In genomic region chr11:96941989-96942590, GRCm38 (mm10) we compare ENCODE assay signal across 21 mouse cellular contexts. TPM values are rescaled to one million over a fixed set of nuclear protein-coding genes. Genes with fewer than 3 reads are reported as not detected.
DNase-seq lines count a peak whose midpoint lies in the region; ATAC-seq and TF ChIP-seq lines count a peak whose summit lies in the region.
"Had no signal": no experiment of that assay in that cellular context is flagged by ENCODE, and none has a peak within 500 bp of the region (broad histone marks: within the 10 kb centered on the region; RNA-seq: fewer than 3 reads in every experiment).

No protein-coding gene starts in this region.

- TF ChIP-seq POLR2A in MEL (IDR thresholded peaks at IDR 0.05; ENCODE audit: control insufficient read depth in 1 of 2, insufficient read depth in 1 of 2, low read depth in 1 of 2, low read length in 2 of 2, poor library complexity in 1 of 2) = no peak

- no peak overlapping the region; the same call in 1 of the 2 replicates for H3K4me3 ChIP-seq in heart, embryonic 10.5 days
- H3K4me3 ChIP-seq in MEL (ENCODE audit: control insufficient read depth in 1 of 2, insufficient read depth in 1 of 2, low read depth in 2 of 2, low read length in 2 of 2) = no peak overlapping the region
- H3K4me3 ChIP-seq in intestine, embryonic 16.5 days (ENCODE audit: low read length) = peak overlapping the region; percentile 62; the same call in 1 of the 2 replicates
- peak overlapping the region; percentile 80 for H3K4me3 ChIP-seq in liver, embryonic 16.5 days (ENCODE audit: low read depth, low read length)

- peak; percentile 89 for DNase-seq in heart, embryonic 10.5 days (ENCODE audit: low spot score)
- no peak for DNase-seq in heart, postnatal 10 days
- DNase-seq in MEL (ENCODE audit: low read depth, low spot score) = peak; percentile 77
- DNase-seq in cerebellum, postnatal 36 days = no peak
- DNase-seq in urinary bladder, postnatal 25 days (ENCODE audit: low spot score) = no peak
- DNase-seq: cerebellum, adult 11-12 months; gastrocnemius, postnatal 36 days; kidney, adult 2 months; kidney, postnatal 25 days; retina, postnatal 1 day; thymus, postnatal 36 days had no signal

- no peaks in the 10 kb centered on the region for H3K9me3 ChIP-seq in heart, embryonic 10.5 days
- H3K9me3 ChIP-seq in MEL (replicated peaks; ENCODE audit: insufficient read depth, low read length) = no peaks in the 10 kb centered on the region
- no peaks in the 10 kb centered on the region for H3K9me3 ChIP-seq in intestine, embryonic 16.5 days (ENCODE audit: control insufficient read depth, low read length)
- no peaks in the 10 kb centered on the region for H3K9me3 ChIP-seq in liver, embryonic 16.5 days (replicated peaks; ENCODE audit: control insufficient read depth, low read length)
- H3K9me3 ChIP-seq: neural tube, embryonic 15.5 days had no signal

- H3K4me2 ChIP-seq in intestine, embryonic 16.5 days (ENCODE audit: low read depth, low read length) = peak overlapping the region; percentile 94; the same call in 1 of the 2 replicates
- peak overlapping the region; percentile 97 for H3K4me2 ChIP-seq in liver, embryonic 16.5 days (ENCODE audit: low read depth, low read length)
- H3K4me2 ChIP-seq: neural tube, embryonic 15.5 days had no signal

- intact Hi-C loops in heart, postnatal 10 days (cut with DNase I) = no loop called here

- peaks cover 30% of the 10 kb centered on the region for H3K79me2 ChIP-seq in MEL (ENCODE audit: control insufficient read depth, insufficient read depth, low read length, poor library complexity)

- no peak for TF ChIP-seq CTCF in MEL (IDR thresholded peaks at IDR 0.05 in 2 of 3, conservative IDR thresholded peaks at IDR 0.05 in 1 of 3; ENCODE audit: control insufficient read depth in 1 of 3, insufficient read depth in 1 of 3, low read depth in 2 of 3, low read length in 3 of 3, poor library complexity in 1 of 3, severe bottlenecking in 1 of 3)

- peak overlapping the region; percentile 49; the same call in 1 of the 2 replicates for H3K27ac ChIP-seq in heart, embryonic 10.5 days
- peak overlapping the region; percentile 33 for H3K27ac ChIP-seq in MEL (ENCODE audit: control insufficient read depth, low read depth, low read length)
- H3K27ac ChIP-seq in intestine, embryonic 16.5 days (ENCODE audit: low read length) = peak overlapping the region; percentile 64
- peak overlapping the region; percentile 98 for H3K27ac ChIP-seq in liver, embryonic 16.5 days (ENCODE audit: low read length)
- H3K27ac ChIP-seq: hindbrain, embryonic 14.5 days; neural tube, embryonic 15.5 days had no signal

- no peak for ATAC-seq in intestine, embryonic 16.5 days
- peak; percentile 59 for ATAC-seq in liver, embryonic 16.5 days (ENCODE audit: low read depth)
- ATAC-seq in CD4-positive, CD25-positive, alpha-beta regulatory T cell, adult 4 months = no peak
- ATAC-seq: lung, postnatal 0 days; Patski had no signal

- 76% methylated on average over 6 of the region's 6 CpGs for WGBS in heart, embryonic 10.5 days
- WGBS in intestine, embryonic 16.5 days = 63% methylated on average over 6 of the region's 6 CpGs
- 33% methylated on average over 6 of the region's 6 CpGs for WGBS in liver, embryonic 16.5 days (ENCODE audit: insufficient replicate concordance)

- peak; percentile 68 to 76 for TF ChIP-seq EP300 in MEL (IDR thresholded peaks at IDR 0.05; ENCODE audit: low read depth in 1 of 2, low read length in 2 of 2)

- H3K9ac ChIP-seq in MEL (ENCODE audit: control insufficient read depth, low read depth, low read length, poor library complexity, severe bottlenecking) = no peak overlapping the region
- no peak overlapping the region for H3K9ac ChIP-seq in intestine, embryonic 16.5 days (ENCODE audit: low read depth, low read length)
- H3K9ac ChIP-seq in liver, embryonic 16.5 days (ENCODE audit: low read depth, low read length) = peak overlapping the region; percentile 95
- H3K9ac ChIP-seq: hindbrain, embryonic 14.5 days; neural tube, embryonic 15.5 days had no signal

- peaks cover 20% of the 10 kb centered on the region for H3K36me3 ChIP-seq in heart, embryonic 10.5 days
- H3K36me3 ChIP-seq in MEL (ENCODE audit: control insufficient read depth in 1 of 2, insufficient read depth in 2 of 2, low read length in 2 of 2) = peaks cover 4 to 47% of the 10 kb centered on the region in 2 experiments
- H3K36me3 ChIP-seq in intestine, embryonic 16.5 days (ENCODE audit: control insufficient read depth, insufficient read depth, low read length) = no peaks in the 10 kb centered on the region
- H3K36me3 ChIP-seq in liver, embryonic 16.5 days (ENCODE audit: control insufficient read depth, insufficient read depth) = peaks cover 39% of the 10 kb centered on the region

- H3K4me1 ChIP-seq in heart, embryonic 10.5 days = peaks cover 26% of the 10 kb centered on the region
- peaks cover 21 to 46% of the 10 kb centered on the region in 2 experiments for H3K4me1 ChIP-seq in MEL (ENCODE audit: control insufficient read depth in 1 of 2, insufficient read depth in 2 of 2, low read length in 2 of 2)
- H3K4me1 ChIP-seq in intestine, embryonic 16.5 days (ENCODE audit: control insufficient read depth, insufficient read depth, low read length) = peaks cover 20% of the 10 kb centered on the region
- peaks cover 67% of the 10 kb centered on the region for H3K4me1 ChIP-seq in liver, embryonic 16.5 days (ENCODE audit: control insufficient read depth, low read depth, low read length)

- TF ChIP-seq RAD21 in MEL (IDR thresholded peaks at IDR 0.05; ENCODE audit: low read depth, low read length) = no peak

- H3K27me3 ChIP-seq in heart, embryonic 10.5 days (ENCODE audit: insufficient read depth, poor library complexity, severe bottlenecking) = no peaks in the 10 kb centered on the region
- H3K27me3 ChIP-seq in MEL (ENCODE audit: control insufficient read depth in 1 of 2, insufficient read depth in 2 of 2, low read length in 2 of 2) = no peaks in the 10 kb centered on the region
- H3K27me3 ChIP-seq in intestine, embryonic 16.5 days (replicated peaks; ENCODE audit: control insufficient read depth, insufficient read depth, low read length) = no peaks in the 10 kb centered on the region
- H3K27me3 ChIP-seq in liver, embryonic 16.5 days (ENCODE audit: control insufficient read depth, insufficient read depth, low read depth, low read length) = no peaks in the 10 kb centered on the region
- H3K27me3 ChIP-seq: neural tube, embryonic 15.5 days; Patski had no signal

TF ChIP-seq in MEL, 35 proteins besides CTCF, POLR2A, EP300 and RAD21 (continues in another document):
- TF ChIP-seq TAL1 (IDR thresholded peaks at IDR 0.05; ENCODE audit: low read length) = peak; percentile 74
- 0 out of 2 replicates have a peak, but pooled peaks have one; percentile 32 for TF ChIP-seq ETS1 (IDR thresholded peaks at IDR 0.05; ENCODE audit: low read depth, low read length)
- peak; percentile 74 for TF ChIP-seq GATA1 (IDR thresholded peaks at IDR 0.05; ENCODE audit: low read depth, low read length)
- 0 out of 2 replicates have a peak, but pooled peaks have one; percentile 27 for TF ChIP-seq HCFC1 (IDR thresholded peaks at IDR 0.05; ENCODE audit: low read depth, low read length)
- TF ChIP-seq MXI1 (IDR thresholded peaks at IDR 0.05; ENCODE audit: low read depth, low read length) = peak; percentile 35; the same call in 1 of the 2 replicates

RNA-seq across cellular contexts. Expression of gene Pnpo, which starts 1.7 kb away (rescaled TPM):
- polyA plus RNA-seq in heart, embryonic 10.5 days (2016; fragmentation: Nextera tagmentation; extraction: Ambion mirVana) = 69.3 and 72.6 TPM in 2 replicates
- 10 to 100 TPM; 11.8 to 12.8 TPM for total RNA-seq in heart, postnatal 10 days (2021)
- total RNA-seq in MEL (2012; rRNA removed) = 41.7 and 55.7 TPM in 2 replicates
- 10 to 100 TPM in 1 of 2 experiments, not detected in 1; 38.8 TPM for polyA plus RNA-seq in MEL (2012; ENCODE audit: insufficient read depth in 1 of 2, insufficient read length in 2 of 2, low read depth in 1 of 2, low replicate concordance in 2 of 2, missing spikeins in 1 of 2)
- polyA plus RNA-seq in intestine, embryonic 16.5 days (2015; fragmentation: Nextera tagmentation; extraction: Ambion mirVana) = 125 and 141 TPM in 2 replicates
- polyA plus RNA-seq in liver, embryonic 16.5 days (2015; fragmentation: Nextera tagmentation; extraction: Ambion mirVana) = 688 and 719 TPM in 2 replicates
- 10 to 100 TPM; 28.5 to 48.5 TPM for polyA plus RNA-seq in CD4-positive, CD25-positive, alpha-beta regulatory T cell, adult 4 months (2017; shearing (Covaris generic))

RNA-seq across cellular contexts. Expression of gene Prr15l, which starts 14.2 kb away (rescaled TPM):
- polyA plus RNA-seq in heart, embryonic 10.5 days (2016; fragmentation: Nextera tagmentation; extraction: Ambion mirVana) = 0.90 and 1.5 TPM in 2 replicates
- under 1 TPM; 0.47 to 0.74 TPM for total RNA-seq in heart, postnatal 10 days (2021)
- 0.08 TPM in 1 of 2 replicates, not detected in the other for total RNA-seq in MEL (2012; rRNA removed)
- under 1 TPM in 1 of 2 experiments, not detected in 1; 0.19 TPM for polyA plus RNA-seq in MEL (2012; ENCODE audit: insufficient read depth in 1 of 2, insufficient read length in 2 of 2, low read depth in 1 of 2, low replicate concordance in 2 of 2, missing spikeins in 1 of 2)
- 116 and 121 TPM in 2 replicates for polyA plus RNA-seq in intestine, embryonic 16.5 days (2015; fragmentation: Nextera tagmentation; extraction: Ambion mirVana)
- polyA plus RNA-seq in liver, embryonic 16.5 days (2015; fragmentation: Nextera tagmentation; extraction: Ambion mirVana) = 4.8 and 7.1 TPM in 2 replicates
- 1 to 10 TPM in 1 of 2 experiments, under 1 TPM in 1; 0.48 to 1.5 TPM for polyA plus RNA-seq in CD4-positive, CD25-positive, alpha-beta regulatory T cell, adult 4 months (2017; shearing (Covaris generic))
- total RNA-seq: gastrocnemius, postnatal 36 days; left cerebral cortex, adult 18-20 months had no signal
- polyA plus RNA-seq: cortical plate, adult 2 months; frontal cortex, adult 2 months had no signal

RNA-seq across cellular contexts. Expression of gene Cdk5rap3, which starts 25.8 kb away (rescaled TPM):
- polyA plus RNA-seq in heart, embryonic 10.5 days (2016; fragmentation: Nextera tagmentation; extraction: Ambion mirVana) = 68.3 and 84.3 TPM in 2 replicates
- total RNA-seq in heart, postnatal 10 days (2021) = 10 to 100 TPM; 28.0 to 30.8 TPM
- 45.2 and 48.9 TPM in 2 replicates for total RNA-seq in MEL (2012; rRNA removed)
- polyA plus RNA-seq in MEL (2012; ENCODE audit: insufficient read depth in 1 of 2, insufficient read length in 2 of 2, low read depth in 1 of 2, low replicate concordance in 2 of 2, missing spikeins in 1 of 2) = 10 to 100 TPM in 1 of 2 experiments, not detected in 1; 55.4 TPM
- 68.1 and 70.1 TPM in 2 replicates for polyA plus RNA-seq in intestine, embryonic 16.5 days (2015; fragmentation: Nextera tagmentation; extraction: Ambion mirVana)
- polyA plus RNA-seq in liver, embryonic 16.5 days (2015; fragmentation: Nextera tagmentation; extraction: Ambion mirVana) = 36.9 and 38.8 TPM in 2 replicates
- 100 to 1,000 TPM in 1 of 2 experiments, 10 to 100 TPM in 1; 82.3 to 119 TPM for polyA plus RNA-seq in CD4-positive, CD25-positive, alpha-beta regulatory T cell, adult 4 months (2017; shearing (Covaris generic))

RNA-seq across cellular contexts. Expression of gene Sp2, which starts 40.7 kb away (rescaled TPM):
- 20.1 and 21.9 TPM in 2 replicates for polyA plus RNA-seq in heart, embryonic 10.5 days (2016; fragmentation: Nextera tagmentation; extraction: Ambion mirVana)
- total RNA-seq in heart, postnatal 10 days (2021) = 10 to 100 TPM; 15.0 to 16.1 TPM
- 1.4 and 2.2 TPM in 2 replicates for total RNA-seq in MEL (2012; rRNA removed)
- 10 to 100 TPM in 1 of 2 experiments, not detected in 1; 20.3 TPM for polyA plus RNA-seq in MEL (2012; ENCODE audit: insufficient read depth in 1 of 2, insufficient read length in 2 of 2, low read depth in 1 of 2, low replicate concordance in 2 of 2, missing spikeins in 1 of 2)
- 13.2 and 13.8 TPM in 2 replicates for polyA plus RNA-seq in intestine, embryonic 16.5 days (2015; fragmentation: Nextera tagmentation; extraction: Ambion mirVana)
- 15.8 and 18.6 TPM in 2 replicates for polyA plus RNA-seq in liver, embryonic 16.5 days (2015; fragmentation: Nextera tagmentation; extraction: Ambion mirVana)
- polyA plus RNA-seq in CD4-positive, CD25-positive, alpha-beta regulatory T cell, adult 4 months (2017; shearing (Covaris generic)) = 10 to 100 TPM; 19.5 to 22.9 TPM

Comparison
In these comparisons a context has a peak if more than half of its experiments do, and no peak if none do; other contexts are left out.
1. DNase-seq: peak in heart, embryonic 10.5 days (single experiment) and MEL (single experiment); none in heart, postnatal 10 days (0 of 2), cerebellum, postnatal 36 days (0 of 2) and urinary bladder, postnatal 25 days (single experiment).
2. H3K27ac ChIP-seq: peak in every context shown above with its lines; median percentile 98 in liver, embryonic 16.5 days; 64 in intestine, embryonic 16.5 days; 49 in heart, embryonic 10.5 days; 33 in MEL.
3. H3K4me3 ChIP-seq: peak in intestine, embryonic 16.5 days (single experiment) and liver, embryonic 16.5 days (single experiment); none in heart, embryonic 10.5 days (single experiment) and MEL (0 of 2).
4. RNA of gene Prr15l, which starts 14.2 kb away (polyA plus RNA-seq): 116 to 121 TPM in intestine, embryonic 16.5 days; 4.8 to 7.1 TPM in liver, embryonic 16.5 days, 0.48 to 1.5 TPM in CD4-positive, CD25-positive, alpha-beta regulatory T cell, adult 4 months, 0.90 to 1.5 TPM in heart, embryonic 10.5 days and 0.19 TPM in MEL; every median in the first group is over 10 times any median in the second.